Mouse (Mus musculus) midbrain, embryonic 11.5 days (tissue): Measurements from ENCODE around the gene Csnk2b. TPM values are rescaled to one million over a fixed set of nuclear protein-coding genes. Genes with fewer than 3 reads are reported as not detected.
A peak's percentile ranks its signal among the peaks of the same experiment; 100 is the strongest.

Source experiments
- ATAC-seq: fragments of 200-750 bp; cut with Nextera tagmentation; 2 replicates; pipeline ENCODE4 v1.8.0; 2017; ENCODE audit warnings: moderate TSS enrichment, moderate library complexity; ENCODE audit not compliant: low FRiP score
- DNase-seq: peaks from one replicate; pipeline ENCODE4 v3.0.0; 2015; ENCODE audit warnings: low spot score; ENCODE audit errors: missing footprints
- H3K27ac ChIP-seq: fragments of 300-500 bp; sonication (generic); 2 replicates; pipeline ENCODE4 v1.5.1; 2014; ENCODE audit warnings: low read depth, low read length
- H3K27me3 ChIP-seq: fragments of 300-500 bp; sonication (generic); 2 replicates; pipeline ENCODE4 v1.6.1; 2014; ENCODE audit warnings: mild to moderate bottlenecking, low read length, moderate library complexity, mixed read lengths; ENCODE audit not compliant: control insufficient read depth, insufficient read depth
- H3K36me3 ChIP-seq: fragments of 300-500 bp; sonication (generic); 2 replicates; pipeline ENCODE4 v1.6.1; 2014; ENCODE audit warnings: mild to moderate bottlenecking, low read length, moderate library complexity, mixed read lengths; ENCODE audit not compliant: control insufficient read depth, insufficient read depth
- H3K4me1 ChIP-seq: fragments of 300-500 bp; sonication (generic); 2 replicates; pipeline ENCODE4 v1.6.1; 2014; ENCODE audit warnings: low read length; ENCODE audit not compliant: control insufficient read depth, insufficient read depth
- H3K4me2 ChIP-seq: fragments of 300-500 bp; sonication (generic); 2 replicates; pipeline ENCODE4 v1.6.1; 2014; ENCODE audit warnings: mild to moderate bottlenecking, moderate library complexity
- H3K4me3 ChIP-seq: fragments of 300-500 bp; sonication (generic); 2 replicates; pipeline ENCODE4 v1.5.1; 2014; ENCODE audit warnings: low read depth, low read length
- H3K9ac ChIP-seq: fragments of 300-500 bp; sonication (generic); 2 replicates; pipeline ENCODE4 v1.6.1; 2014; ENCODE audit warnings: low read length
- H3K9me3 ChIP-seq: fragments of 300-500 bp; sonication (generic); 2 replicates; pipeline ENCODE4 v1.6.1; 2016; ENCODE audit warnings: low read length; ENCODE audit not compliant: control insufficient read depth
- WGBS: fragments of 180-500 bp; shearing (Covaris S2); extraction: QIAGEN DNeasy Blood & Tissue Kit; methylation state at CpG from one replicate; pipeline ENCODE4 v1.1.7; 2014; 5-methylcytosine and 5-hydroxymethylcytosine counted together
- polyA plus RNA-seq: library from polyadenylated mRNA; unstranded; fragments of >200 nt; fragmentation: Nextera tagmentation; extraction: Ambion mirVana; gene quantifications from 2 replicates; pipeline ENCODE4 v1.2.1, GENCODE M21; 2014

Gene Csnk2b
- polyA plus RNA-seq, 1 experiment from 2014 or later: 293 TPM

- no peak overlapping the region for H3K4me3 ChIP-seq
- no peak overlapping the region for H3K9ac ChIP-seq
- peaks cover 12% of the 10 kb centered on the region for H3K4me1 ChIP-seq
- no peak overlapping the region for H3K4me2 ChIP-seq
- no peak overlapping the region for H3K27ac ChIP-seq
- ATAC-seq (no peak), DNase-seq (no peak)
- no peaks in the 10 kb centered on the region; the same call in 1 of the 2 replicates for H3K27me3 ChIP-seq
- peaks cover 41% of the 10 kb centered on the region for H3K36me3 ChIP-seq
- WGBS: 95% methylated on average over 3 of the region's 3 CpGs
- H3K9me3 ChIP-seq: no peaks in the 10 kb centered on the region; the same call in 1 of the 2 replicates
Measured at GRCm38 (mm10) chr17:35139269-35139668, 17.4 kb upstream of the Csnk2b start.

GRCm38 (mm10) chr17:35135591-35136320 is 13.9 kb upstream of the Csnk2b start:
- Histone ChIP-seq H3K4me3 (peak overlapping the region; percentile 87), H3K9me3 (no peaks in the 10 kb centered on the region), H3K4me2 (peak overlapping the region; percentile 85), H3K27ac (peak overlapping the region; percentile 91), H3K9ac (peak overlapping the region; percentile 76), H3K27me3 (no peaks in the 10 kb centered on the region), H3K4me1 (peaks cover 12% of the 10 kb centered on the region), H3K36me3 (peaks cover 10% of the 10 kb centered on the region)
- under 1% methylated on average over 43 of the region's 43 CpGs for WGBS
- DNase-seq (peak; percentile 91), ATAC-seq (peak; percentile 80)

- DNase-seq (peak; percentile 99), ATAC-seq (peak; percentile 93)
- Histone ChIP-seq H3K4me3 (peak within 1 kb of the TSS; percentile 87), H3K9me3 (no peaks in the 10 kb centered on the region), H3K27ac (peak within 1 kb of the TSS; percentile 91), H3K4me2 (peak within 1 kb of the TSS; percentile 85), H3K36me3 (peaks cover 4% of the 10 kb centered on the region), H3K9ac (peak within 1 kb of the TSS; percentile 76), H3K27me3 (no peaks in the 10 kb centered on the region), H3K4me1 (peaks cover 12% of the 10 kb centered on the region)
- under 1% methylated on average over 66 of the region's 66 CpGs for WGBS
Measured at GRCm38 (mm10) chr17:35134801-35135590, 13.1 kb upstream of the Csnk2b start, which contains the start of gene Bag6. Gene Bag6, plus strand, starts transcription at chr17:35135178.

GRCm38 (mm10) chr17:35133517-35133916 is 11.7 kb upstream of the Csnk2b start:
- DNase-seq: no peak
- Histone ChIP-seq H3K36me3 (peaks cover 2% of the 10 kb centered on the region; the same call in 1 of the 2 replicates), H3K27me3 (no peaks in the 10 kb centered on the region), H3K9ac (no peak overlapping the region), H3K4me1 (peaks cover 12% of the 10 kb centered on the region), H3K4me2 (no peak overlapping the region), H3K27ac (no peak overlapping the region), H3K9me3 (no peaks in the 10 kb centered on the region), H3K4me3 (no peak overlapping the region)
- no peak for ATAC-seq
- 92% methylated on average over 7 of the region's 7 CpGs for WGBS

GRCm38 (mm10) chr17:35132174-35132560 is 10.3 kb upstream of the Csnk2b start:
- Histone ChIP-seq H3K4me3 (no peak overlapping the region), H3K27ac (no peak overlapping the region), H3K27me3 (no peaks in the 10 kb centered on the region), H3K36me3 (no peaks in the 10 kb centered on the region), H3K9ac (no peak overlapping the region), H3K9me3 (no peaks in the 10 kb centered on the region), H3K4me1 (peaks cover 9% of the 10 kb centered on the region), H3K4me2 (no peak overlapping the region)
- no peak for DNase-seq
- WGBS: 82% methylated on average over 3 of the region's 3 CpGs
- ATAC-seq: no peak

GRCm38 (mm10) chr17:35131500-35132173 is 9.8 kb upstream of the Csnk2b start, which contains the start of gene Apom:
Gene Apom, minus strand, starts transcription at chr17:35132050.
- peaks cover 9% of the 10 kb centered on the region for H3K4me1 ChIP-seq
- no peaks in the 10 kb centered on the region for H3K9me3 ChIP-seq
- no peak within 1 kb of the TSS for H3K4me3 ChIP-seq
- no peak within 1 kb of the TSS for H3K9ac ChIP-seq
- DNase-seq: no peak
- H3K4me2 ChIP-seq: no peak within 1 kb of the TSS
- no peaks in the 10 kb centered on the region for H3K27me3 ChIP-seq
- ATAC-seq: no peak
- 87% methylated on average over 15 of the region's 15 CpGs for WGBS
- no peak within 1 kb of the TSS for H3K27ac ChIP-seq
- H3K36me3 ChIP-seq: no peaks in the 10 kb centered on the region

DNA sequence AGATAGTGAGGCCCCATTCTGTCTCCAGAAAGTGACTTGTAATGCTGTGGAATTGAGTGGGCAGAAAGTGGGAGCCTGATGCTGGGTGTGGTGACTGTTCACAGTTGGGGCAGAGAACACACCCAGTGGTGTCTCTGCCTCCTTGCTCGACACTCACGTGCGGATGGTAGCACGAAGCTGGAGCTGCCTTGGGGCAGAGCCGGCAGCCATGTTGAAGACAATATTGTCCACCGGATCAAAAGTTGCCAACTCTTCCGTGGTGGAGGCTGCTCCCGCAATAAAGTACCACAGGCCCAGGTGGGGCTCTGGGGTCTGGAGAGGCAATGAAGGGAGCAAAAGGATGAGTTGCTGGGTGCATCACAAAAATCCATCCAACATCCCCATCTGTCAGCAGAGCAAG is 9.2 kb upstream of the Csnk2b start:
- DNase-seq (no peak), ATAC-seq (no peak)
- Histone ChIP-seq H3K9me3 (no peaks in the 10 kb centered on the region), H3K27me3 (no peaks in the 10 kb centered on the region), H3K4me1 (peaks cover 8% of the 10 kb centered on the region), H3K4me3 (no peak overlapping the region), H3K9ac (no peak overlapping the region), H3K36me3 (no peaks in the 10 kb centered on the region), H3K4me2 (no peak overlapping the region), H3K27ac (no peak overlapping the region)
- WGBS: 90% methylated on average over 8 of the region's 8 CpGs

- WGBS: 69% methylated on average over 11 of the region's 11 CpGs
- no peak for ATAC-seq
Measured at GRCm38 (mm10) chr17:35128996-35129395, 7.1 kb upstream of the Csnk2b start.

More at GRCm38 (mm10) chr17:35128996-35129395, 7.1 kb upstream of the Csnk2b start:
- Histone ChIP-seq H3K4me2 (no peak overlapping the region), H3K36me3 (no peaks in the 10 kb centered on the region), H3K4me3 (no peak overlapping the region), H3K27ac (no peak overlapping the region), H3K9ac (no peak overlapping the region), H3K27me3 (no peaks in the 10 kb centered on the region), H3K4me1 (peaks cover 14% of the 10 kb centered on the region), H3K9me3 (no peaks in the 10 kb centered on the region)
- DNase-seq: no peak
